Mouse (Mus musculus) C2C12 (cell line): ENCODE data around the gene Cd151.

Source experiments
- CEBPB ChIP-seq: IDR thresholded peaks from one replicate; pipeline ENCODE4 v1.6.1; 2011; ENCODE audit warnings: low read depth, mild to moderate bottlenecking, control low read depth, moderate library complexity
- CTCF ChIP-seq: IDR thresholded peaks from one replicate; pipeline ENCODE4 v1.5.1; 2011; ENCODE audit not compliant: control insufficient read depth, insufficient read depth, insufficient read length
- MAX ChIP-seq: IDR thresholded peaks from one replicate; pipeline ENCODE4 v1.6.1; 2011; ENCODE audit warnings: mild to moderate bottlenecking, control low read depth
- MYOD1 ChIP-seq: IDR thresholded peaks from one replicate; pipeline ENCODE4 v1.6.1; 2011; ENCODE audit warnings: low read depth; ENCODE audit not compliant: control insufficient read depth, insufficient read length
- MYOG ChIP-seq: IDR thresholded peaks from one replicate; pipeline ENCODE4 v1.6.1; 2011; ENCODE audit not compliant: control insufficient read depth, insufficient read length; ENCODE audit errors: extremely low read depth
- USF1 ChIP-seq: IDR thresholded peaks from one replicate; pipeline ENCODE4 v1.6.1; 2011; ENCODE audit warnings: low read depth, mild to moderate bottlenecking, control low read depth, moderate library complexity

GRCm38 (mm10) chr7:141467230-141468030 is at the start of gene Cd151:
- TF ChIP-seq CTCF: no peak
- TF ChIP-seq CEBPB: no peak
- no peak for TF ChIP-seq USF1
- TF ChIP-seq MAX: peak; percentile 29
- no peak for TF ChIP-seq MYOG
- no peak for TF ChIP-seq MYOD1
